Mouse (Mus musculus) thymus, postnatal 4 days (tissue): ENCODE data around the gene Taf8.

ENCODE experiments used
- DNase-seq: peaks from one replicate; pipeline ENCODE4 v3.0.0; 2021

Gene Taf8

DNA sequence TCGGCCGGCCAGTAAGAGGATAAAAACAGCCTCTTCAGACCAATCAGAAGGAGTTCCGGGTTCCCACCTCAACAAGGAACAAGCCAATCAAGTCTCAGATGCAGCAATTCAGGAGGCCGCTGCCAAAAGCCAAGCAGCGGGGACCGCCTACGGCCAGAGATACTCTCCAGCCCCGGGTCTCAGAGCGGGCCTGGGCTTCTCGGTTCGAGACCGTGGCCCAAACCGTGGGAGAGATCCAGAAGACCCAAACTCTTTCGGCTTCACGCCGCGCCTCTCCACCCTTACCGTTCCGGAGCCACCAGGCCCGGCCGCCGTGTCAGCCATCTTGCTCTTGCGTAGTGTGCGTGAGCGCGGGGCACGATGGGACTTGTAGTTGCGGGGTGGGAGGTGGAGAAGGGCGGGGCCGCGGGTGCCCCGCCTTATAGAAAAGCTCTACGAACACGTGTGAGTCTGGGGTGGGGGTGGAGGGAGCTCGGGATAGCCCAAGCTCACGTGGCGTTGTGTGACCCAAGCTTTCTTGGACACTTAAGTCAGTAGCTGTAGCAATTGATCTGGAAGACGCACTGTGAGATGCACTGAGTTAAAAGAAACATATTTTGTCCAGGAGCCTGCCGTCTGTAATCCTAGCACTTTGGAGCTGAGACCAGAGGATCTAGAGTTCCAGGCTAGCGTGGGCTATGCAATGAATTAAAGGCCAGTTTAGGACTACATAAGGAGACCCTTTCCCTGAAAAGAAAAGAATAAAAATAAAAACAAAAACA is at the start of gene Taf8:
TSS of gene Taf8 (minus strand) at position 347 of the 761 bp plus-strand sequence.
- DNase-seq = peak; percentile 95

DNA sequence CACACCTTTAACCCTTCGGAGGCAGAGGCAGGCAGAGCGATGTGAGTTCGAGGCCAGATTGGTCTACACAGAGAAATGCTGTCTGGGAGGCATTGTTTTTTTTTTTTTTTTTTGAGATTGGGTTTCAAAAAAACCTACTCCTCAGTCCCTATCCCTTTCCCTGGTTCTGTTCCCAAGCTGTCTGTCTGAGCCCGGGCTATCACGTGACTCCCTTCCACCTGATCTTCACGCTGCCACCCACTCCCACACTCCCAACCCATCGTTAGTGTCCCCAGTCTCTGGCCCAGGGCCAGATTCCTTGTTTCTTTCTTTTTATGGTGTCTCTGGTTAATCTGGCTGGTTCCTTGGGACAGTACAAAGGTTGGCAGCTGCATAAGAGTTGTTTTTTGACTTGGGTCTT is 49.0 kb upstream of the Taf8 start:
- no peak for DNase-seq

DNA sequence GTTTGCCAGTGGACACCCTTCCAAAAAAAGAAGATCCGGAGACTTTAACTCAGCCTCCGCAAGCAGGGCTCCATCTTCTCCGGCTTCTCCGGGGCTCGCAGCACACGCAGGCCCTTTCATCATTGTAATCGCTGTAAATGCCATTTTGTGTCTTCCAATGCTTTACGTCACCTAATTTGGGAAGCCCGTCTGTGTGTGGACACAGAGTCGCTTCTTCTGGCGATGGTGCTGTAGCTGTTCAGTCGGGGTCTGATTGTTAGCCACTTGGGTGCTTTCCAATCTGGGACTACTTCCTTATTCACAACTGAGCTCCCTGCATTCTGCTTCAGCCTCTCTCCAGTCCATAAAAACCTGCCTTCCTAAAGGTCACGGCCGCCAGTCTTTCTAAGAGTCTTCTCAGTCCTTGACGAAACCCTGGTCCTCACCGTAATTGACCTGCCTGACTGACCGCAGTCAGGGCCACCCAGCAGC is 43.8 kb upstream of the Taf8 start:
- DNase-seq = no peak

DNA sequence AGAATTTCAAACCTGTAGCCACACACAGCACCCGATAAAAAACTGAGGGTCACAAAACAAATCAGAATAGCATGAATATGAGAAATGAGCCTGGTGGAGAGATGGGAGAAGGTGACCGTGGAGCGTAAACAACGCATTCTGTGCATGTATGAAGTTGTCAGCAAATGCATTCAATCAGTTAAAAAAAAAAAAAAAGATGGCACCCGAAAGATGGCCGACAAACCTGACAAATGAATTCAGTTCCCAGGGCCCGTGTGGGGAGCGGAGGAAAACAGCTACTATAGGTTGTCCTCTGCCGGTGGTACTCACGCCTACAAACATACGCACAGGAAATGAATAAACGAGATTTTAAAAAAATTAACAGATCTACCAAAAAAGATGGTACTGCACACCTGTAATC is 43.1 kb upstream of the Taf8 start:
- no peak for DNase-seq

DNA sequence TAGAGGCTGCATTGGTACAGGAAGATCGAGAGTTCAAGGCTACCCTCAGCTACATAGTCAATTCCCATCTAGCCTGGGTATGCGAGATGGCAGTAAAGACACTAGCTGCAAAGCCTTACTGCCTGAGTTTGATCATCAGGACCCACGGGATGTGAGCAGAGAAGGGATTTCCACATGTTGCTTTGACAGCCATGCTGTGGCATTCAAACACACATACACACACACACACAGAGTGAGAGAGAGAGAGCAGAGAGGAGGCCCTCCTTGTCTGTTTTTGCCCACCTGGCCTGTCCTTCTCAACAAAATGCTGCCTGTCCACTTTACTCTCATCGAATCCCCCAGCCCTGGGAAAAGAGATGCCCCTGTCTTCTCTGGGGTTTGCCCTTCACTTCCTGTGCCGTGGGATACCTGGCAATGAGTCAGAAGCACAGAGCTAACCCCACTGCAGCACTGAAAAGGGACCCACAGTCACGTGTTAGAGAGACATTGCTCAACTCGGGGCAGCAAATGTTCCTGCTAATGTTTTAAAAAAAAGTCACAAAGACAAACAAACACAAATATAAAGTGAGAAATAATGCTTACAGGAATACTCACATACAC is 41.1 kb upstream of the Taf8 start:
- DNase-seq = peak; percentile 60

DNA sequence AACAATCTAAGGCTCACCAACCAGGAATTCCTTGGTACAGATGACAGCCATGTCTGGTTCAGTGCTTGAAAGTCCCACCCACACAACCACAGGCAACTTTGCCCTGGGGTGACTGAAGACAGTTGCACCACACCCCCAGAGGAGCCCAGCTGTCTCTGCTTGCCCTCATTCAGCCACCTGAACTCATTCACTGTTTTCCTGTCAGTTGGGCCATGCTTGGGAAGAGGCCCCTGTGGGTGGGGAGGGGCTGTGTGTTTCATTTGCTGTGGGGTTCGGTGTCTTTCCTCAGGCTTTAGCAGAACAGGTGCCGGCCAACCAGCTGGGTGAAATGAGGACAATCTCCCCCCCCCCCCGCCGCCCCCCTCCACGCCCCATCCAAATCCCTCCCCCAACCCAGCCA is 40.0 kb upstream of the Taf8 start:
- peak; percentile 82 for DNase-seq

DNA sequence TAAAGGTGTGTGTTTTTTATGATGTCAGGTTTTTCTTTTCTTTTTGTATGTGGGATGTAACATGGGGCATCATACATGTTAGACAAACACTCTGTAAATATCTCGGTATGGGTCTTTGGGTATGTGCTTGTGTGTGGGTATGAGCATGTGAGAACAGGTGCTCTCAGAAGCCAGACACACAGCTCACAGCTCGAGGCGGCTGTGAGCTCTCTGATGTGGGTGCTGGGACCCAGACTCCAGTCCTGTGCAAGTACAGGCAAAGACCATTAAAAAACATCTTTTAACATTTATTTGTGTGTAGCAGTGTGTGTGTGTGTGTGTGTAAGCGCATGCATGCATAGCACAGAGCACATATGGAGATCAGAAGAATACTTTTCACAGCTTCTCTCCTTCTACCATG is 37.0 kb upstream of the Taf8 start:
- DNase-seq = no peak

DNA sequence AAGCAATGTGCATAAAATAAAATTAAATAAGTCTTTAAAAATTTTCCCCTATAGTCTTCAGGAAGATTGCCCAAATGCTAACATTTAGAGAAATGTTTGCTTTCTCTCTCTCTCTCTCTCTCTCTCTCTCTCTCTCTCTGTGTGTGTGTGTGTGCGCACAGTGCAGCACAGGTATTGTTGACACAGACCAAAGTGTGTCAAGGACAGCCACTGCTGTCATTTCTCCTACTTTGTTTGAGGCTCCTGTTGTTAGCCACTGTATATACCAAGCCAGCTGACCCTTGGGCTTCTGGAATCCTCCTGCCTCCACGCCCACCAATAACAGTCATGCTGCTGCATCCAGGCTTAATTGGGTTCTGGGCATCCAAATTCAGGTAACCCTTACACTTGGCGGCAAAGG is 36.0 kb upstream of the Taf8 start:
- no peak for DNase-seq

DNA sequence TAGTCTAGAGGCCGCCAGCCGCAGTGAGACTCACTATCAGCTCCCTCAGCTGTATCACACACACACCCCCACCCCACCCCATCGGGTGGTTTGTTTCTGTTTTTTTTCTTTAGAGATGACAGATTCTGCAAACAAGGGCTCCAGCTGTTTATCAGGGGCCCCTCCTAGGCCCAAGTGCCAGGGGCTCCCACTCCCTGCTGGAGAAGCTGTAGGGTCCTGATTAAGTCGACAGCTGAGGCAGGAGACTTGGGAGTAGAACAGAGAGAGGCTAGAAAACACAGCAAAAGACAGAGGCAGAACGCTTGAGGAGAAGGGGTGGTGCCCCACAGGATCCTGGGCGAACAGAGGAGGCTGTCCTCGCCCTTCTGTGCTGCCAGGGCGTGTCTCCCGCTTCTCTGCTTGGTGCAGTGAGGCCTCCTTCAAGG is 33.7 kb upstream of the Taf8 start:
- peak; percentile 79 for DNase-seq

DNA sequence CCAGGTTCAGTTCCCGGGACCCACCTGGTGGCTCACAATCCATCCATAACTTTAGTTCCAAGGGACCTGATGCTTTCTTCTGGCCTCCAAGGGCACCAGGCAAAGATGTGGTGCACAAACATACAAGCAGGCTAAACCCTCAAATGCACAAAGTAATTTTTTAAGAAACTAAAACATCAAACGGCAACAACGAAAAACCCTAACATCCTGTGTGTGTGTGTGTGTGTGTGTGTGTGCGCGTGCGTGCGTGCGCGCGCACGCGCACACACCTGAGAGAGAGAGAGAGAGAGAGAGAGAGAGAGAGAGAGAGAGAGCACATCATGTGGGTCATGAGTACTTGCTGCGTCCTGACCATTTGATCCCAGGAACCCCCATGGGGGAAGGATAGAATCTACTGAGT is 31.6 kb upstream of the Taf8 start:
- DNase-seq = no peak

DNA sequence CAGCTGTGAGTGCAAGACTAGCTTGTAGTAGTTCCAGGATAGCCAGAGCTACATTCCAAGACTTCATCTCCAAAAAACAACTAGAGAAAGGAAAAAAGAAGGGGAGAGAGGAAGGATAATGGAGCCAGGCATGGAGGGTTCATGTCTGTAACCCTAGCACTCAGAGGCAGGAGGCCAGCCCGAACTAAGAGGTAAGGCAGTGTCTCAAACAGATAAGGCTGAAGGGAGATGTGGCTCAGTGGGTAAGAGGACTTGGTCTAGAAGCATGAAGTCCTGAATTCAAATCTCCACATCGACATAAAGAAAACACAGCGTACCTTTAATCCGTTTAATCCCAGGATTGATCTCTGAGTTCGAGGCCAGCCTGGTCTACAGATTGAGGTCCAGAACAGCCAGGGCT is 30.3 kb upstream of the Taf8 start:
- DNase-seq = no peak

DNA sequence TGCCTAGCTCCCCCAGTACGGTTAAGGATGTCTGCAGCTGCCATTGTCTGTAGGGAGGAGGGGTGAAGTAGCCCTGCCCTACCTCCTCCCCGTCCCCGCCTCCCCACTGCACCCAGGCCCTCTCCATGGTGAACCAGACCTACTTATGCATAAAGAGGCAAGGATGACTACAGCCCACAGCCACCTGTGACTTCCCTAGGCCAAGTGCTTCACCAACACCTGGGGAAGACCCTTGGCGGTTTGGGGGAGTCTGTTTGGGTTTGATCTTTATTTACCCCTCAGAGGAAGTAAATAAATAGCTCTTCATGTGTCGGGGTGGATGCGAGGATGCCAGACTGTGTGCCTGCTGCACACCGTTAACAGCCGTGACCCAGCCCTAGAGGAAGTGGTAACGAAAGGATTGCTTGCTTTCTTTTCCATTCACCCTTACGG is 29.3 kb upstream of the Taf8 start:
- DNase-seq = peak; percentile 84

DNA sequence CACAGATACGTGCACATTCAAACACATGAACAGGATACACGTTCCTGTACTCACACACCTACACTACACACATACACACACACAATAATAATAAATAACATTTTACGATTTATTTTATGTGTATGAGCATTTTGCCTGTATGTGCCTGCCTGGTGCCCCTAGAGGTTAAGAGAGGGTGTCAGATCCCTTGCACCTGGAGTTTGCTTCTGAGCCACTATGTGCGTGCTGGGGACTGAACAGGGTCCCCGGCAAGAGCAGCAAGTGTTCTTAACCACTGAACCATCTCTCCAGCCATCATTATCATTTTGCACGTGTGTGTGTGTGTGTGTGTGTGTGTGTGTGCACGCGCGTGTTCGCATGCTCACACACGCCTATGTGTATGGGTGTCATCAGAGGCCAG is 27.5 kb upstream of the Taf8 start:
- DNase-seq = no peak

DNA sequence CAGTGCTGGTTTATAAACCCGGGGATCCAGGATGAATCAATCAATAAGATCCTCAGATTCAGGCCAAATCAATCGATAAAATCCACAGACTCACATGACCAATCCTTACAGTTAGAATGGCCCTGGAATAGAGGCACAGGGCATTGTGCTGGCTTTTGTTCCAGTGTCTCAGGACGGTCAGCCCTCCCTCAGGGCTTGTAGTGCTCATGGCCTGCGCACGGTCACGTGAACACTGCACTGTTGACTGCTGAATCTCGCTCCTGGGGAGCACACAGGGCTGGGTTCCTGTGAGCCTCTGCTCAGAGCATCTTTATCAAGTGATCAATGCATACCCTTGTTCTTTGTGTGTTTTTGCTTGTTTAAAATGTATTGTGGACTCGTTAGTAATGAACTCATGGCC is 26.8 kb upstream of the Taf8 start:
- no peak for DNase-seq

DNA sequence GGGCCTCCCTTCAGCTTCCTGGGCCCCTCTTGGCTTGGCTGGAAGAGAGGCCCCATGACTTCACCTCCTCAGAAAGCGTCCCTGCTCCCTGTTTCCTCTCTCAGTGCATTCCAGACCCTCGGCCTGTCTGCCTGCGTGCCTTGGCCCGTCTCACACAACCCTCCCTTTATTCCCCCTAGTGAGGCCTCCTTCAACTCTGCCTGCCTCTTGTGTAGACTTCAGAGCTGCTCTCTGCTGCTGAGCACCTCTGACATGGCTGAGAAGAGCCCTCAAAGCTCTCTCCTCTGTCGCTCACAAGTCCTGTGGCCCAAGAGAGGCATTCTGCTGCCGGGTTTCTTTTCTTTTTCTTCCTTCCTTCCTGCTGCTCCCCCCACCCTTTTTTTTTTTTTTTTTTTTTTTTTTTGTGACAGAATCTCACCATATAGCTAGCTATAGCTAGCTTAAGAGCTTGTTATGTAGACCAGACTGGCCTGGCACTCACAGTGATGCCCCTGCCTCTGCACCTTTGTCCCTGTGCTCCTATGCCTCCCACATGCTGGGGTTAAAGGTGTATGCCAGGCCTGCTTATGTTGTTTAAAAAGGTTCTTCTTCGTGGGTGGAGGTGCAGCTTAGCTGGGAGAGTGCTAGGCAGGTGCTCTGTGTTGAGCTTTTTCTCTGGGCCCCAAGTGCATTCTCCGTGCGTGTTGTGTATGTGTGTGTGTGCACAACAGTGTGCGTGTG is 25.6 kb upstream of the Taf8 start:
- DNase-seq = peak; percentile 66

DNA sequence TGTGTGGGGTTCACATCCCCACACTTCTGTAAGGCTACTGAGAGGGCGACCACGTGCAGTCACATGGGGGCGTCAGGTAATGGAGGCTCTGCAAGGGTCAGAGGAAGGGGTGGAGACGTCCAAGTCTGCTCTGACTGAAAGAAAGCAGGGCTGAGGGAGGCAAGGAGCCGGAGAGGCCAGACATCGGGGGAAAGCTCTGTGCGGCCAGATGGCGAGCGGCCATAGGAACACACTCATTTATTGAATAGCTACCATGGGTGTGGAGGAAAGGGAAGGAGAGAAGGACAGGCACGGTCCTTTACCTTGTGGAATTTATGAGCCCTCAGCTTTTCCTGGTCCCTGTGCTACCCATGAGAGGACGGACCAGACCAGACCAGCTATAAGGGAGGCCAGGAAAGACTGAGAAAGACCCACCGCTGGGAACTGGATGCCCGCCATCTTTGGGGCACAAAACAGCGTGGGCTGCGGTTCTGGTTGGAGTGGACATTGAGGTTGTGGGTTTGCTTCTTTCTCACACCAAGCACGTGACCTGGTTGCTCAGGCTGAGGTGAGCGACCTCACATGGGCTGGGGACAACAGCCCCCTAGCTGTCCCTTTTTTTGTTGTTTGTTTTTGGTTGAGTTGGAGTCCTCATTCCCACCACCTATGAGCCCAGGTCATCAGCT is 24.9 kb upstream of the Taf8 start:
- no peak for DNase-seq

DNA sequence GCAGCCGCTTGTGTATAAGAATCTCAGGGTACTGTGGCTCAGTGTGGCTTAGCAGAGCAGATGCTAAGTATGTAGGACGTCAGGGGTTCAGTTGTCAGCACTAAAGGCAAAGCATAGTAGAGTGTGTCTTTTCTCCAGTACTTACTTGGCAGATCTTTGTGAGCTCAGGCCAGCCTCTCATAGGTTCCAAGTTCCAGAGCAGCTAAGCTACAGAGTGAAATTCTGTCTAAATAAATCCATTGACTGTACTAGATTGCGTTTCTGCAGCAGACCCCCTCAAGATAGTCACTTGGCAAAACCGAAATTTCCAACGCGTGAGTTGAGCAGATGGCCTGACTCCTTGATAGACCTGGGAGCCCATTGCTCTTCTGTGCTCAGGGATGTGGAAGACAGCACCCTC is 22.9 kb upstream of the Taf8 start:
- DNase-seq = no peak

DNA sequence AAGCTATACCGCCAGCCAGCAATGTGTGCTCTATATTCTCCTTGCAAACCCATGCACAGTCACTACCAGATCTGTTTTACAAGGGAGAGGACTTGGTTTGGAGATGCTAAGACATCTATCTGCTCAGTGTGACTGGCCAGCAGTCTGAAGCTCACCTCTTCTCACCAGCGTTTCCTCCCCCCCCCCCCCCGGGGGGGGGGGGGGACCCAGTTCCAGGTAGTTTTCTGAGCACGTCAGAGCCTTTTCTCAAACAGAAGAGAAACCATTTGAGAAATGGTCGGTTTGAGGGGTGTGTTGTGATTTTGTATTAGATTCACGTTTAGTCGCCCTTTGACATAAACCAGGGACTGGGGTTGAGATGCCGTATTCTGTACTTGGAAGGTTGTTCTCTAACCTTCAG is 22.0 kb upstream of the Taf8 start:
- no peak for DNase-seq

DNA sequence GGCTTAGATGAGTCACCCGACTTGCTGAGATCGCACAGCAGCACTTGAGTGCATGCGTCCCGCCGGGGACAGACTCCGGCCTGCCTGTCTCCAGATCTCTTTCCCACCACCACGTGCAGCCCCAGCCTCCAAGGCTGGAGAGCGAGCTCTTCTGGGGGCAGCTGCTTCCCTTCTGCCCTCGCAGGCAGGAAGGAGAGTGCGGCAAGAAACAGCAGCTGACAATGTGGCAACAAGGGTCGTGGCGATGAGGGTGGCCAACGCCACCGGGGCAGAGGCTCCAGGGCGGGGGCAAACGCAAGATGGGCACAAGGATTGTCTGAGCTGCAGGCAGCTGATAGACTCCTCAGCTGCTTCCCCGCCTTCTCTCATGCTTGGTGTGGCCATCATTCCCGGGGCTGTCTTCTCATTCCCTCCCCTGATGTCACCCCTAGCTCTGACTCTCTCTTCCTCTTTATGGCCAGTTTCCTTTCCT is 21.2 kb upstream of the Taf8 start:
- DNase-seq = peak; percentile 70

DNA sequence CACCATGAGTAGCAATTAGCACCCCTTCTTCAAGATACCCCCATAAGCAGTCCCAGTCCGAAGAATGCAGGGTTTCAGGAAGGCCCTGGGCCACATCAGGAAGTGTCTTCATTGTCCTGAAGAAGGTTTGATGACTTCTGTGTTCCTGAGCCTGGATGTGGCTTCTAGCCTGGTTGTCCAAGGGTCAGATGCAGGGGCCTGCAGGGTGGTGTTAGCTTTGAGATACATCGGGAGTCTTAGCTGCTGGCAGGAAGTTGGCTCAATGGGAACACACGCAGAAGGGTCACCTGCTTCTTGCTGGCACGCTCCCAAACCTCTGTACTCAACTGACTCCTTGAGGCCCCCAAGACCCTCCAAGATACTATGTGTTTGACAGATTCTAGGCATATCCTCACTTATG is 20.4 kb upstream of the Taf8 start:
- DNase-seq = no peak

DNA sequence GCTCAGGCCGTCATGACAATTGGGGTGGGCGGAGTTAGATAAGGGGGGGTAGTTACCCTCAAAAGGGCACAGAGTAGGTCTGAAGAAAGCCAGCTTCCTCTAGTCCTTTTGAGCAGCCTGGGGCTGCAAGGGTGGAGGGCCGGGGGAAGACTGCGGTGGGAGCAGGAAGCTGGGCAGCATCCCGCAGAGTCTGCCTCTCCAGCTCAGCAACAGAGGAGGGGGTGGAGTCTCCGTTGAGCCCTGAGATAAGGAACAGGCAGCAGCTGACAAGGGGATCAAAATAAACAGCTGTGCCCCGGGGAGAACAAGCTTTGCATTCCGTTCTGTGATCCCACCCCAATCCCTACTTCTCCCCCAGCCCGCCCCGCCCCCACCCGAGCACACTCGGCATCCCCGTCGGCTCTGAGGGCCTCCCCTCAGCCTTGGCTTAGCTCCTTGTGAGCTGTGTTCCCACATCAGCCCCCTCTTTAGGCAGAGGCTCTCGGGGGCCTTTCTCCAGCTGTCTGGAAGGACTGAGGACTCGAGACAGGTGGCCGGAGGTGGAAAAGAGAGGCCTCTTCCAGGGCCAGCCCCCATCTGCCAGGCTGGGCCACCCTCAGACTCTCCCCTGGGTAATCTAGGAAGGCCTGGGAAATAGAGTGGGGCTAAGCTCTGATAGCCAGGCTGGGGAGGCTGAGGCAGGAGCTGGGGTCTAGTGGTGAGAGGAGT is 19.6 kb upstream of the Taf8 start:
- peak; percentile 87 for DNase-seq

DNA sequence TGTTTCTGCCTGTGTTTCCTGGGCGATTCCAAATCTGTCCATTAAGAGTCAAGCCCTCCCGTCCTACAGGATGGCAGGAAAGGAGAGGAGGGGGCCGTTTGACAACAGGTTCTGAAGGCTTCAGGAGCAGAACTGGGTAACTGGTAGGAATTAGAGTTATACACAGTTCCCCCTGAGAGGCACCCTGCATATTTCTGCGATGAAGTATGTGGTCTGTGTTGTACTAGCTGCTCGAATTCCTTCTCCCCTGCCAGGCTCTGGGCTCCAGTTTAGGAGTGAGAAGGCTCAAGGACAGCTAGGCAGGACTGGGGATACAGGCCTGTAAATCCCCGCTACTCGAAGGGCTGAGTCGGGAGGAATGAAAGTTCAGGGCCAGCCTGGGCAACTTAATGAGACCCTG is 16.1 kb upstream of the Taf8 start:
- peak; percentile 25 for DNase-seq

DNA sequence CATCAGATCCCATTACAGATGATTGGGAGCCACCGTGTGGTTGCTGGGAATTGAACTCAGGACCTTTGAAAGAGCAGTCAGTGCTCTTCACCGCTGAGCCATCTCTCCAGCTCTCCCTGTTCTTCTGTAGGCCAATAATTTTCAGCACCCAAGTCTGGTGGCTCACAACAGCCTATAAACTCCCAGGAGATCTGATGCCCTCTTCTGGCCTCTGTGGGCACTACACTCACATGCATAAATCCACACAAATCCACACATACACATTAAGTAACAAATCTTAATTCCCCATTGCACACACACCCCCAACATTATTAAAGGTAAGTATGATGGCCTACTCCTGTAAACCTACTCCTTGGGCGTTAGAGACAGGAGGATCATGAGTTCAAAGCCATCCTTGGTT is 14.1 kb upstream of the Taf8 start:
- peak; percentile 65 for DNase-seq
